8 mouse cellular contexts compared by ENCODE assay signal in the genomic region with DNA sequence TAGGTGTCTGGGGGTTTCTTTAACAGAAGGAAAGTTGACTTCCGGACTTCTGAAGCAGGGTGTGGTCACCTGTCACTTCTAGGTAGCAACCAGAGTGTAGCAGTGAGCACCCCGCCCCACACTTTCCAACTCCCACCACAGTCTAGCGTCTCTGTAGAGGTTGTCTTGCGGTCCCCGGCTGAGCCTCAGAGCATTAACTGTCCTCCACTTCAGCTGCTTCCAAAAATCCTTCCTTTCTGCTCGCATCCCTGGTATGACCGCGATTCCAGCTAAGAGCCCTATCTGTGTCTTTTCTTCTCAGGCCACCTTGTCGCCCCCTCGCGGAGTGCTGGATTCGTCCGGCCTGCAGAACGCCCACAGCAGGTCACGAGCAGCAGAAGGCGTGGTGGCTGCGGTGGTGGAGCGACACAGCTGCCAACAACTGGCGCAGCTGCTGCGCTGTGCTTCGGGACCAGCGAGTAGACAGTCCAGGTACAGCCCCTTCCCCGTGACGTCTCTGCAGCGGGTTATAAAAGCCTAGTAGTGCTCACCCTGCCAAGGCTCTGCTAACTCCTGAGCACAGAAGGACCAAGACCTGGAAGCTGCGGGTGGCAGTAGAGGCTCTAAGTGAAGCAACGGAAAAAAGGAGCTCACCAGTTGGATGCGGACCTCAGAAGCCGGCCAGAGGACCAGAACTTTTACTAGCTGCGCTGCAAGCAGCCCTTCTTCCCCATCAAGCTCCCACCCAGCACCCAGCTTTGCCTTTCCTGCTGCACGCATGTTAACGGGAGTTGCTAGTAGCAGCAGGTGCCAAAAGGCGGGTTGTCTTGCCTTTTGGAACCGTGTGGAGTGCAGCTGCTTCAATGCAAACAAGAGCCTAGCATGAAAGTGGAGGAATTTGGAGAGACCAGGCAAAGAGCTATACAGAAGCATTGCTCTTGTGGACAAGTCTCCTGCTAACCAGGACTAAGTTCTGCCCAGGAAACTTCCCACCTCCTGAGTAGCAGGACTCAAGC. TPM values are rescaled to one million over a fixed set of nuclear protein-coding genes. Genes with fewer than 3 reads are reported as not detected.
DNase-seq lines count a peak whose midpoint lies in the region; ATAC-seq lines count a peak whose summit lies in the region.
"Had no signal": no experiment of that assay in that cellular context is flagged by ENCODE, and none has a peak within 500 bp of the region (broad histone marks: within the 10 kb centered on the region; RNA-seq: fewer than 3 reads in every experiment).

No protein-coding gene starts in this region.

- H3K27ac ChIP-seq in heart, embryonic 16.5 days (ENCODE audit: low read length), result no peak overlapping the region
- H3K27ac ChIP-seq in limb, embryonic 12.5 days, result no peak overlapping the region
- peak overlapping the region; percentile 50; the same call in 1 of the 2 replicates for H3K27ac ChIP-seq in midbrain, embryonic 16.5 days (ENCODE audit: low read length)

- peaks cover 43% of the 10 kb centered on the region for H3K27me3 ChIP-seq in heart, embryonic 16.5 days (ENCODE audit: control insufficient read depth, insufficient read depth, low read length)
- peaks cover 66% of the 10 kb centered on the region for H3K27me3 ChIP-seq in limb, embryonic 12.5 days
- peaks cover 14% of the 10 kb centered on the region for H3K27me3 ChIP-seq in midbrain, embryonic 16.5 days (ENCODE audit: control insufficient read depth, insufficient read depth, low read depth, low read length)

- no peak; the same call in 1 of the 2 replicates for ATAC-seq in heart, embryonic 16.5 days (replicated peaks; ENCODE audit: extremely low read depth, insufficient read depth, low FRiP score)
- ATAC-seq in limb, embryonic 12.5 days (ENCODE audit: insufficient number of reproducible peaks, insufficient read depth, low FRiP score, low TSS enrichment, low read depth), result 0 out of 2 replicates have a peak, but pooled peaks have one; percentile 64
- peak; percentile 71 for ATAC-seq in midbrain, embryonic 16.5 days
- no peak for ATAC-seq in monocyte, adult 5-6 weeks (replicated peaks; ENCODE audit: insufficient number of reproducible peaks, low FRiP score, low TSS enrichment, poor library complexity, severe bottlenecking)

- H3K9ac ChIP-seq in heart, embryonic 16.5 days (ENCODE audit: low read length), result no peak overlapping the region
- H3K9ac ChIP-seq in limb, embryonic 12.5 days (replicated peaks), result no peak overlapping the region
- peak overlapping the region; percentile 66 for H3K9ac ChIP-seq in midbrain, embryonic 16.5 days (ENCODE audit: low read depth, low read length)

- H3K36me3 ChIP-seq in heart, embryonic 16.5 days (ENCODE audit: control insufficient read depth, insufficient read depth), result no peaks in the 10 kb centered on the region
- H3K36me3 ChIP-seq in limb, embryonic 12.5 days, result no peaks in the 10 kb centered on the region
- no peaks in the 10 kb centered on the region for H3K36me3 ChIP-seq in midbrain, embryonic 16.5 days (ENCODE audit: control insufficient read depth, insufficient read depth, low read length)

- peak; percentile 4 for DNase-seq in ovary, postnatal 14 days (ENCODE audit: low spot score)
- DNase-seq in ovary, adult 18-20 months (ENCODE audit: low spot score), result no peak
- peak; percentile 70 for DNase-seq in embryo, embryonic 10 days (ENCODE audit: low spot score)

- peak overlapping the region; percentile 62 for H3K4me2 ChIP-seq in heart, embryonic 16.5 days (ENCODE audit: low read depth, low read length)
- peak overlapping the region; percentile 61 for H3K4me2 ChIP-seq in limb, embryonic 12.5 days
- H3K4me2 ChIP-seq in midbrain, embryonic 16.5 days (ENCODE audit: low read length), result peak overlapping the region; percentile 85

- no peaks in the 10 kb centered on the region for H3K9me3 ChIP-seq in heart, embryonic 16.5 days (replicated peaks; ENCODE audit: control insufficient read depth, low read length)
- no peaks in the 10 kb centered on the region for H3K9me3 ChIP-seq in limb, embryonic 12.5 days
- H3K9me3 ChIP-seq in midbrain, embryonic 16.5 days (replicated peaks; ENCODE audit: control insufficient read depth, low read length, poor library complexity, severe bottlenecking), result no peaks in the 10 kb centered on the region

- peaks cover 12% of the 10 kb centered on the region for H3K4me1 ChIP-seq in heart, embryonic 16.5 days (ENCODE audit: control insufficient read depth, insufficient read depth, low read length)
- peaks cover 18% of the 10 kb centered on the region for H3K4me1 ChIP-seq in limb, embryonic 12.5 days (replicated peaks)
- H3K4me1 ChIP-seq in midbrain, embryonic 16.5 days (ENCODE audit: control insufficient read depth, insufficient read depth, low read length), result peaks cover 21% of the 10 kb centered on the region

- H3K4me3 ChIP-seq in heart, embryonic 16.5 days (ENCODE audit: low read length), result peak overlapping the region; percentile 37
- H3K4me3 ChIP-seq in limb, embryonic 12.5 days (replicated peaks), result peak overlapping the region; percentile 32
- peak overlapping the region; percentile 45 for H3K4me3 ChIP-seq in midbrain, embryonic 16.5 days (ENCODE audit: low read depth, low read length)
- H3K4me3 ChIP-seq: erythroblast, embryonic 14.5 days had no signal

- 3% methylated on average over 34 of the region's 34 CpGs for whole genome bisulfite sequencing in heart, embryonic 16.5 days
- WGBS in limb, embryonic 12.5 days, result 3% methylated on average over 34 of the region's 34 CpGs
- 1% methylated on average over 34 of the region's 34 CpGs for WGBS in midbrain, embryonic 16.5 days

RNA-seq across cellular contexts. Expression of a gene that starts 0.7 kb away (rescaled TPM):
- polyA plus RNA-seq in heart, embryonic 16.5 days (2015; fragmentation: Nextera tagmentation; extraction: Ambion mirVana), result 0.20 TPM in 2 replicates
- 0.18 TPM in 2 replicates for polyA plus RNA-seq in limb, embryonic 12.5 days (2016; fragmentation: Nextera tagmentation; extraction: Ambion mirVana)
- polyA plus RNA-seq in midbrain, embryonic 16.5 days (2015; fragmentation: Nextera tagmentation; extraction: Ambion mirVana), result 3.2 and 3.5 TPM in 2 replicates
- not detected in 3 replicates for total RNA-seq in monocyte, adult 5-6 weeks (2017)
- polyA plus RNA-seq: erythroblast, embryonic 14.5 days had no signal

Comparison
In these comparisons a context has a peak if more than half of its experiments do, and no peak if none do; other contexts are left out.
1. ATAC-seq: peak in limb, embryonic 12.5 days (single experiment) and midbrain, embryonic 16.5 days (single experiment); none in heart, embryonic 16.5 days (single experiment) and monocyte, adult 5-6 weeks (single experiment).
2. Peak in every context shown above with its lines, with median percentiles within 50 percentile points of each other: H3K4me2 ChIP-seq and H3K4me3 ChIP-seq.